Mouse (Mus musculus) adrenal gland, postnatal 4 days (tissue): ENCODE data around the gene Tipin. TPM values are rescaled to one million over a fixed set of nuclear protein-coding genes. Genes with fewer than 3 reads are reported as not detected.

Source experiments
- DNase-seq, 2 experiments: peaks; one replicate each; pipeline ENCODE4 v3.0.0; 2021 to 2022; ENCODE audit warnings: low spot score in 2 of 2, mixed read lengths in 2 of 2
- total RNA-seq, 2 experiments: library from RNA; stranded (reverse); gene quantifications; 2 replicates each; pipeline ENCODE4 v1.2.3; 2021

Gene Tipin
- total RNA-seq, 2 experiments from 2014 or later = 64.0 to 66.3 TPM

DNA sequence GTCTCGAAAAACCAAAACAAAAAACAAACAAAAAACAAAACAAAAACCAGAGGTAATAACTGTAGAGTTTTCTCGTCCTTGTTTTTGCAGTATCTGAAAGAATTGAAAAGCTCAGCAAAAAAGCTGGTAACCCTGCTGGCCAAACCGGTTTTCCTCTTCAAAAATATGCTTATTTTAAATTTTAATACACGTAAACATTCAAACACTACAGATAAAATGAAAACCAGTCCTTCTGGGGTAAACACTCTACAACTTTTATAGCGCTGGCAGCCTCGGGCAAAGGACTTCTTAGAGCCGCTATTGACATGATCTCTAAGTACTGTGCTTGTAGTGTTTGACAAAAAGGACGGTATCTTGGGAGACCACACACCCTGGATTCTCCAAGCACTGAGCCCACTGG lies 60.3 kb downstream of the Tipin start:
- no peak for DNase-seq

DNA sequence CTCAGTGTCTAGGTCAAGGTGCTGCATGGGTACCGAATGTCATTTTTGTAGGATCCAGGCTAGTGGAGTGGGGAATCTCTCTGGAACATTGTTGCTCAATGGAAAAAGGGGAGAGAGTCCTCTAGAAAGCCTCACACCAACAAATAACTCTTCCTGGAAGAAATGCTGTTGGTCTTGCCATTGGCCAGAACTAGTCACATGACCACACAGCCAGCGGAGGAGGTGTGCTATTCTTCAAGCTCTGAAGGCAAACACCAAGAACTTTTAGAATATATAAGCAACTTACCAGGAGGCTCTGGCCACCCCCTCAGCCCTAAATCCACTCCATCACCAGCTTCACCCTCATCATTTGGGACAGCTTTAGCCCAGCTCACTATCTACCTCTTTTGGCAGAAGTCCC lies 62.3 kb downstream of the Tipin start:
- no peak for DNase-seq

DNA sequence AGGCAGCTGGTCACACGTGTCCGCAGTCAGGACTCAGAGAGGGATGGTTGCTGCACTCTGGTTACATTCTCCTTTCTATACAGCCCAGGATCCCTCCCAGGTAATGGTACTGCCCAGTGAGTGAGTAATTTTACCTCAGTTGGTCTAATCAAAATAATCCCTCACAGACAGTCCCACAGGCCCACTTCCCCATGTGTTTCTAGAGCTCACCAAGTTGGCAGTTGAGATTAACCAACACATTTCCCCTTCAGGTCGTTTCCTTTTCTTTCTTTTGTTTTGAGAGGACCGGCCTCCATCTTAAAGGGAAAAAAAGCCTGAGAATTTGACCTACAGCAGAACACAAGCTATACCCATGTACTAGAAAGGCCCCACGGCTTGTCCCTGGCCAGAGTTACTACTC lies 64.5 kb downstream of the Tipin start:
- DNase-seq = no peak

DNA sequence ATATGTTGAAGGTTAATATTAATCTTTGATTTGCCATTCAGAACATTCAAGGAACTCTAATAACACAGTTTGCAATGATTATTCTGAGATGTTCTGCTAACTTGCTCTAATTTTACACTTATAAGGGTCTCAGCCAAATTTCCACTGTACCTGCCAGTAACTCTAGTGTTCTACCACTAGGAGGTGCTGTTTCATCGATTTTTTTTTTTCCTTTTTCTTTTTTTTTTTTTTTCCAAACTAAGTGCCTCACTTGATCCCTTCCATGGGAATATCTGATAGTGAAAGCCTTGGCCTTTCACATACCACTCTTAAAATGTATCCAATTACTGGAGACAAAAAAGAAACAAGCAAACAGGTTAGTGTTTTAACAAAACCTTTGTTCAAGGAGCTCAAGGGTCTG lies 66.0 kb downstream of the Tipin start:
- DNase-seq = no peak

DNA sequence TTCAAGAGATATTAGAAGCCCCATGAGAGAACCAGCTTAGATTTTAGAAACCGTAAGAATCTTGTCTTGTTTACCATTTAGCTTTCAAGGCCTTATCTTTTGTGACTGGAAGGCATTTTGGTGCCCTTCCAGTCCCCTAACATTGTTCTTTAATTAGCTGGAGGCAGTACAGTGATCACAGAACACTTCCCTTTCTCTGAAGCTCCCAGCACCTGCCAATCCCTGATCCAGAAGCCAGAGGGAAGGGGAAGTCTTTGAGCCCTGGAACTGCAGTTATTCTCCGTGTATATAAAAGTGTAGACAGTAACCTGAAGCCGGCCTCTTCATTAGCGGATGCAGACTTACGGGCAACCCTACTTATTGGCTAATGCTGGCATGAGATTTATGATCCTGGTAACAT lies 68.1 kb downstream of the Tipin start:
- no peak for DNase-seq

DNA sequence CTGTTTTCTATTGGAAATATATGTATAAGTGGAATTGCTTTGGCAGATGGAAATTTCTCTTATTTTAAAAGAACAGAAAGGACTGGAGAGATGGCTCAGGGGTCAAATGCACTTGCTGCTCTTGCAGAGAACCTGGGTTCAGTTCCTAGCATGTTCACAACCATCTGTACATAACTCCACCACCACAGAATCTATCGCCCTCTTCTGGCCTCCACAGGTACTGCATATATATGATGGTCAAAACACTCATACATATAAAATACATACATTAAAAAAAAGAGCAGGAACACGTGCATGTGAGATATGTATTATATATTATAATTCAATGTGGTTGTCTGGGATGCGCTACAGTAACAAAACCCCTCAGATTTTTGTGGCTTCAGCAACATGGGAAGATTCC lies 69.8 kb downstream of the Tipin start:
- no peak for DNase-seq

Other genes starting within 250 kb of the Tipin start
- gene Lctl, start 164.4 kb upstream of the Tipin start, total RNA-seq = 1 to 10 TPM in 1 of 2 experiments, under 1 TPM in 1; 0.87 to 1.1 TPM
- 10 to 100 TPM; 19.2 to 19.9 TPM for gene Zwilch, start 108.5 kb upstream of the Tipin start, total RNA-seq
- 1,000 to 10,000 TPM; 1,230 to 1,246 TPM for gene Rpl4, start 108.2 kb upstream of the Tipin start, total RNA-seq
- 10 to 100 TPM; 21.6 to 21.8 TPM for gene Snapc5, start 102.3 kb upstream of the Tipin start, total RNA-seq
- 1 to 10 TPM; 2.0 to 2.6 TPM for gene Uchl4, start 46.4 kb upstream of the Tipin start, total RNA-seq
- 10 to 100 TPM; 49.4 to 54.3 TPM for gene Map2k1, start 27.9 kb upstream of the Tipin start, total RNA-seq
- gene Dis3l, start 59.7 kb downstream of the Tipin start, total RNA-seq = 10 to 100 TPM; 18.3 to 20.3 TPM
- gene Megf11, start 104.0 kb downstream of the Tipin start, total RNA-seq = 1 to 10 TPM; 5.8 to 6.4 TPM